Mouse (Mus musculus): ENCODE data around the gene Csrp3.

Gene Csrp3

DNA sequence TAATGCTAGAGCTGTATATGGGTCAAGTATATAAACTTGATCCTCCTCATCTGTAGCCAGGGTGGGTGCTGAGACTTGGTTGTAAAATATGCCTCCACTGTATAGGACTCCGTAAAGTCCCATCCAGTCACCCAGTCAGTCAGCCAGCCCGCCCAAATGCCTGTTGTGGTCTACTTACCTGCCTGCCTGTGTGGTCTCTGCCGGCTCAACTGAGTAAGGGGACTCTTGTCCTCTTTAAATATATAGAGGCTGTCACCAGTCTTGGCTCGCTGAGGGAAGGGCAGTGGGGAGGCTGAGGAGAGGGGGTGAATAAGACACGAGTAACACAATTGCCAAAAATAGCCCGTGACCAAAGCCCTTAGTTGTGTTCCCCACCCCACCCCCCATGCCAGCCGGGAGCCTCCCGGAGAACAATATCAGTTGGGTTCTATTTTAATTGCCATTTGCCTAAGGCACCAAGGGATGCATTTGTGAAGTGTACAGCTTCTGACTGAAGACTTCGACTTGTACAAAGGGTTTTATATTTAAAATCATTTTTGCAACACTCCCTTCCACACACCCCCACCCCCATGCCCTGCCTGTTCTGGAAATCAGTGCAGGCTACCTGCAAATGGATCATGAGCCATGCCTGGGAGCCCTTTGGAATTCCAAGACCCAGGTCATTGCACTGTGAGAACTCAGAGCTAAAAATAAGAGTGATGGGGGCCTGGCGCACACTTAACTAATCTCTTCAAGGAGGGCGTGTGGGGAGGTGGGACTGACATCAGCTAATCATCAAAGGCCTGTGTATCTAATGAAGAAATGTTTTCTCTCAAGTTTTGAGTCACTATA, at the start of gene Csrp3:
TSS of gene Csrp3 (minus strand) at position 214 of the 831 bp plus-strand sequence.
- DNase-seq, result peak in 1 of 2 experiments; percentile 12

- DNase-seq, result no peak
Observed at GRCm38 (mm10) chr7:48896051-48896450, 48.2 kb upstream of the Csrp3 start.

- peak; percentile 51 to 67 for DNase-seq
Observed at GRCm38 (mm10) chr7:48895475-48895874, 47.6 kb upstream of the Csrp3 start.

DNA sequence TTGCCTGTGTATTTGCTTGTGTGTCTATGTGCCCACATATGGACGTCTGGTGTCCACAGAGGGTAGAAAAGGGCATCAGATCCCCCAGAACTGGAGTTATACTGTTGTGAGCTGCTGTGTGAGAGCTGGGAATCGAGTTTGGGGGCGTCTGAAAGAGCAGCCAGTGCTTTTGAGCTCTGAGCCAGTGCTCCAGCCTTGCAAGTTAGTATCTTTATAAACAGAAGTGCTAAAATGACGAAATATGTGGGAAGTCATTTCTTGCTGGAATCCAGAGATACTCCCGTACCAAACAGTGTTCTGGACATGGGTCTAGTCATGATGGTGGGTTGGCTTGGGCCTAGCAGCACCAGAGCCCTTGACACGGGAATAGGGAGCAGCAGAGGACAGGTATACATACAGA, 46.9 kb upstream of the Csrp3 start:
- no peak for DNase-seq

DNA sequence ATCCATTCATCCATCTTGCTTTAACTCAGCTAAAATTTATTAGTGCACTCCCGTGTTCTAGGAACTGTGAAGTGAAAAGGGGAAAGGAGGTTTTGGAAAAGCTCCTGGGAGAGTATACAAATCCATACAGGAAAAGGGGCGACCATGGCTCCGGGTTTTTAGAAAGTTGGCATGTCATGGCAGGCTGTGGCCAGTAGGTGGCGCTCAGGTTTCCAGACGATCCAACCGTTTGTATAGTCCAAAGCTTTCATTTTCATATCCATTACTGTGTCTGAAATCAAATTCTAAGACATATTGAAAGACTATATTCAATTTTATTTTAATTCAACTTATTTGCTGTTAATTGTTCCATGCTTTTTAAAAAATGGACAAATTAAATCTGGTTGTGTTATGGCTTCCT, 46.3 kb upstream of the Csrp3 start:
- DNase-seq, result peak; percentile 85 to 89

DNA sequence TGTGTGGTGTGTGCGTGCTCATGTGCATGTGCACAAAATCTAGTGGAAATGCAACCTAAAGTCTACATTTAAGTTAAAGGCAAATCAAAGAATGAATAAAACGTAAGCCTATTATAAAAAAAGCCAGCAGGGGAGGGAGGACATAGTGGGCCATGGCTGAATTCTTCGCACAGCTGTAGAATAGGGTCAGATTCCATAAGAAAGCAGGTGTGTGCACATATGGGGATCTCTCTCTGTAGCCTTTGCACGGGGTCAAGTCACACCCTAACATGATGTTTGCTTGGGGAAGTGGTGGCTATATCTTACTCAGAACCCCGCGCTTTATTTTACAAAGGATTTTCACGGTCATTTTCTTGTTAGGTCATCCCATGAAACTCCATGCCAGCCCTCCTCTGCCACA, 45.3 kb upstream of the Csrp3 start:
- no peak for DNase-seq

DNA sequence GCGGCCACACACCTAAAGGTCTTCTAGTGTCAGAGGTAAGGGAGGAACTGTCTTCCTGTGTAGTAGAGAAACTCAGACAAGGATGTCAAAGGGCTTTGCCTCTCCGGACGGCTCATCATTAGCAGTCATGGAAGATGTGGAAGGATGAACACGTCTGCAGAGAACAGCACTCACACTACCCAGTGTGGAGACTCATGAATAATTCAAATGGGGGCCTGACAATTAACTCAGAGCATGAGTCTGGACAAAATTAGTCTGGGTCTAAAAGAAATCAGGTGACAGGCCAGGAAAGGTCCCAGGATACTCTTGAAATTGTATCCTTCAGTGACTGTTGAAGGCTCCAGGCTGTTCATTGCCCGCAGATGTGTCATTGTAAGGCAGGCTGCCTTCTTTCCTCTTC, 43.2 kb upstream of the Csrp3 start:
- no peak for DNase-seq

DNA sequence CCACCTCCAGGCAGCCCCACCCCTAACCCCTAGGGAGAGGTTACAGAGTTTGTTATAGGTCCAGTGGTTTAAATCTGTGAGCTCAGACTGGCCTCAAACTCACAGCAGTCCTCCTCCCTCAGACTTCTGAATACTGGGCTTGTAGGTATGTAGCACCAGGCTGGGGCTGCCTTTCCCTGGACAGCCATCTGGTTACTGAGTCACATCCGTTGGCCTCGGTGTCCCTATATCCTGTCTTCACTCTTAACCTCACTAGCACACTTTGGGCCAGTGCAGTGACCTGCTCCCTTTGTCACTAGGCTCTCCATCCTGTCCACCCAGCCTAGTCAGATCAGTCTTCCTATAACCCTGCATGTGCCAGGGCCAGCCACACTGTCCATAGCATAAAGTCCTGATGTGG, 40.9 kb upstream of the Csrp3 start:
- no peak for DNase-seq

DNA sequence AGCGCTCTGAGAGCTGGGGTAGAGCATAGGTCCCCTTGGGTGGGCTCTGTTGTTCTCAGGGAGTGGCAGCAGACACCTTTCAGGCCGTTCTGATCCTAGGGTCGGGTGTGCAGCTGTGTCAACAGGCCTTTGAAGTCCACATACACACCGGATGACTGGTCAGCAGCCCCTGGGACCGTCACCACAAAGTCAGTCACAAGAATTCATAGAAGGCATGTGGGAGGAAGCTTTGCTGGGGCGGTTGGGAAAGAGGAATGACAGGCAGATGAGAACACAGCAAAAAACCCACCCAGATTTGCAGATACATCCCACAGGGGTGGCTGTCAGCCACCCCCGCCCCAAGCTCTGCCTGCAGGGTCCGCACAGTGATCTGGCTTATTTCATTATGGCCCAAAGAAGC, 40.1 kb upstream of the Csrp3 start:
- DNase-seq, result no peak

GRCm38 (mm10) chr7:48884266-48884611, 36.4 kb upstream of the Csrp3 start:
- DNase-seq, result peak; percentile 44 to 46

DNA sequence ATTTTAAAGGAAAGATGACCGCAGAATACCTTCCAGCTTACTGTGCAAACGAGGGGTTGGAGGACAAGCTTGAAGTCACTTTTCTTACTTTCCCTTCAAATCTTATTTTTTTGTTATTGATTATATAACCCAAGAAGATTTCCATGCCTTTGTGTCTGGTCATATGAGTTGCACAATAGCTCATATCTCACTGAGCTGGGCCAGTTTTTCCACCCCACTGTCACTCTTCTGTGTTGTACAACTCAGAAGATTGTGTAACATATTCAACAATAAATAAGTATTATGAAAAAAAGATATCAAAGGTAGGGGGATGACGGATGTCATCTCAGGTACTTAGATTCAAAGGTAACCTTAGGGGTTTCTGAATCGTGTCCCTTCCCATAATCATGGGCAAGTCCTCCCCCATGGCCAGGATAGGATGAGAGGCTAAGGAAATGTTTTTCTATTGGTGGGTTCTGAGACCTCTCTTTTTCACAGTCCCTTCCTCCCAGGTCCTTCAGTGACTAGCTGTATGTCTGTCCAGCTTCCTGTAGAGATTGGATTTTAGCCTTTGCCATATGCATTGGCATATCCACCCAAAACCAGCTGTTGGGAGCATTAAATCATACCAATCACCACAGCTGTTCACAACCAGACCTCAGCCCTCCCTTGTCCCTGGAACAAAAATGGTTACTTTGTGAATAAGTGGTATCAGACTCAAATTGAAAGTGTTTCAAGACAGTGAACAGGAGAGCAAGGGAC, 35.9 kb upstream of the Csrp3 start:
- DNase-seq, result no peak

GRCm38 (mm10) chr7:48881971-48882609, 34.3 kb upstream of the Csrp3 start:
- peak; percentile 38 to 39 for DNase-seq

- peak; percentile 75 to 82 for DNase-seq
Observed at GRCm38 (mm10) chr7:48881486-48881885, 33.7 kb upstream of the Csrp3 start, which contains the start of gene E2f8. TSS of gene E2f8 (minus strand) at chr7:48881596.

GRCm38 (mm10) chr7:48880591-48881481, 33.0 kb upstream of the Csrp3 start:
- peak; percentile 98 to 99 for DNase-seq

DNA sequence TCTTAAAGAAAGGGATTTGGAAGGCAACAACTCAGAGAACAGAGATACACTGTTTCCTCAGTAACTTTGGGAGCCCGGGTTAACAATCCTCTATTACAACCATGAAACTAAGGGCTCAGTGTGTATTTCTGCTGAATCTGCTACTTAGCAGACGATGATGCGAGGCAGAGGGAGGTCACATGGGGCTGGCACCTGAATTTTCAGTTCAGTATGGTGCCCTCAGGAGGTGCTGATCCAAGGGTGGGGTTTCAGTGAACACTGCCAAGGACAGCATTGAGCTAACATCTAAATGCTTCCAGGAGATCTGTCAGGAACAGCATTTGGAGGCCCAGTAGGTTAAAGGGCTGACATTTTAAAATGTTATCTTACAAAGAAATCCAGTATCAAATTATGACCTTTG, 31.7 kb upstream of the Csrp3 start:
- no peak for DNase-seq

GRCm38 (mm10) chr7:48877786-48878390, 30.1 kb upstream of the Csrp3 start:
- no peak for DNase-seq

- DNase-seq, result peak; percentile 73 to 86
Observed at GRCm38 (mm10) chr7:48876526-48876925, 28.7 kb upstream of the Csrp3 start.

GRCm38 (mm10) chr7:48875096-48875495, 27.3 kb upstream of the Csrp3 start:
- DNase-seq, result no peak

DNA sequence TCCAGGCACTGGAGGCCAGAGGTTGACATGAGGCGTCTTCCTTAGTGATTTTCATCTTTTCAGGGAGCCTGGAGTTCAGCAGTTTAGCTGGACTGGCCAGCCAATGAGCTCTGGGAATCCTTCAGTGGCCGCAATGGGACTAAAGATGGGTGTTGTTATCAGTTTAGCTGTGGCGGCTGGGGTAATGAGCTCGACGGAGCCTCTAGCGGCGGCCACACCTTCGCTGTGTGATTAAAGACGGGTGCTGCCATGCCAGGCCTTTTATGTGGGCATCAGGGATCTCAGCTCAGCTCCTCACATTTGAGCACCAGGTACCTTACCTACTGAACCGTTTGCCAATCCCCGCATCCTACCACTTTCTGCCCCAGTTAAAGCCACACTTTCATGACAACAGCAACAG, 23.5 kb upstream of the Csrp3 start:
- no peak for DNase-seq

GRCm38 (mm10) chr7:48870579-48871180, 22.8 kb upstream of the Csrp3 start:
- no peak for DNase-seq

DNA sequence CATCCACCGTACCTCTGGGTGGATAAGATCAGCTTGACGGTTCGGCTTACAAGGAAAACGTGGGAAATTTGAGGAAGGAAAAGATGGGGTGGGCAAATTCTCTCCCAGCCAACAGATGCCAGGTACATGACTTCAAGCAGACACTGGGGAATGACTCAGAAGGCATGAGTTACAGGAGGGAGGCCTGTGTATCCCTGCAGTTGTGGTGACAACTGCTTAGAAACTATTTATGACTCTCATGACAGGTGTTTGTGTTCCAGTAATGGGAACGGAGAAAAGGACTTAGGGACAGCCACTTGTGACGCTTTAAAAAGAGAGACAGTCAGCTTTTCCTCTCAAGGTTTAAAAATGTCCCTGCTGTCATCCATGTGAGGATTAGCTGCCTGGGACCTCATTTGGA, 22.3 kb upstream of the Csrp3 start:
- DNase-seq, result no peak

- DNase-seq, result no peak
Observed at GRCm38 (mm10) chr7:48867576-48867975, 19.7 kb upstream of the Csrp3 start.
